Mouse (Mus musculus): Measurements from ENCODE around the gene Ush1c.

GRCm38 (mm10) chr7:46235948-46236347 lies 2.4 kb downstream of the Ush1c start:
- TF ChIP-seq CTCF (IDR thresholded peaks at IDR 0.05; ENCODE audit: control insufficient read depth, insufficient read depth, insufficient replicate concordance, low read depth, low read length) (no peak), POLR2A (IDR thresholded peaks at IDR 0.05; ENCODE audit: control insufficient read depth, low read depth, low read length) (no peak)

Data from testis, adult 2 months (tissue).